In the genomic region with DNA sequence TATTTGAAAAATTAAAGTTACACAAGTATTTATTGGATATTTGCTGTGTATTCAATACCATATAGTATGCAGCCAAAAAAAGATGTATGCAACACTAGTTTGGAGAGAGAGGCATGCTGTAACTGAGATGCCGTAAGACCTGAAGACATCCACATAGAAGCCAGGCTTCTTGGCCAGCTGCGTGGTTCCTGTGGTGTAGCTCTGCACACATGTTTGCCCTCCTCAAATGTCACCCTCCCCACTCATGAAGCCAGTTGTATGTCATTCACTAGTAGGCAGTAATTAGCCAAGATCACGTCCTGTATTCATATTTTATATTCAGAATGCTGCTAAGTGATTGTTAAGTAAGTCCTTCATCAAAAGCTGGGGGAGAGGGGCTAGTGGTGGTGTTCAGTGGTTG, we compare ENCODE assay signal across 23 mouse cellular contexts. TPM values are rescaled to one million over a fixed set of nuclear protein-coding genes. Genes with fewer than 3 reads are reported as not detected.
A peak's percentile ranks its signal among the peaks of the same experiment; 100 is the strongest.
DNase-seq lines count a peak whose midpoint lies in the region; TF ChIP-seq lines count a peak whose summit lies in the region.
"Had no signal": no experiment of that assay in that cellular context is flagged by ENCODE, and none has a peak within 500 bp of the region (broad histone marks: within the 10 kb centered on the region; RNA-seq: fewer than 3 reads in every experiment).

No protein-coding gene starts in this region.

- TF ChIP-seq POLR2A in myocyte (IDR thresholded peaks at IDR 0.05; ENCODE audit: insufficient read length, low read depth), result no peak

- no peak overlapping the region for H3K4me2 ChIP-seq in myocyte (ENCODE audit: low read depth)
- H3K4me2 ChIP-seq: embryonic facial prominence, embryonic 12.5 days; forebrain, embryonic 13.5 days; forebrain, embryonic 15.5 days had no signal

- H3K27me3 ChIP-seq in myocyte (ENCODE audit: control insufficient read depth, insufficient read depth, insufficient read length), result no peaks in the 10 kb centered on the region
- H3K27me3 ChIP-seq: CH12.LX; embryonic facial prominence, embryonic 12.5 days; forebrain, embryonic 13.5 days; forebrain, embryonic 15.5 days; Patski had no signal

- no peak overlapping the region for H3ac ChIP-seq in myocyte (ENCODE audit: control insufficient read depth, insufficient read length)

- intact Hi-C loops in gastrocnemius, adult 2 months (cut with DNase I), result loop anchor here (5.0 kb wide), 1 partner anchor 46 kb away; no protein-coding TSS in a partner anchor

- peak overlapping the region; percentile 100; the same call in 1 of the 2 replicates for H3K27ac ChIP-seq in gastrocnemius, adult 2 months
- H3K27ac ChIP-seq: embryonic facial prominence, embryonic 10.5 days; embryonic facial prominence, embryonic 12.5 days; forebrain, embryonic 13.5 days; forebrain, embryonic 15.5 days had no signal

- H3K36me3 ChIP-seq in myocyte (ENCODE audit: control insufficient read depth, insufficient read depth), result no peaks in the 10 kb centered on the region
- H3K36me3 ChIP-seq: embryonic facial prominence, embryonic 12.5 days; forebrain, embryonic 15.5 days had no signal

- TF ChIP-seq CTCF in gastrocnemius, adult 2 months (IDR thresholded peaks at IDR 0.05), result no peak

- no peak overlapping the region for H3K4me3 ChIP-seq in gastrocnemius, adult 2 months
- no peak overlapping the region for H3K4me3 ChIP-seq in myocyte
- H3K4me3 ChIP-seq: embryonic facial prominence, embryonic 10.5 days; embryonic facial prominence, embryonic 12.5 days; forebrain, embryonic 13.5 days; forebrain, embryonic 15.5 days had no signal

- peaks cover 13% of the 10 kb centered on the region for H3K79me2 ChIP-seq in myocyte (ENCODE audit: control insufficient read depth, insufficient read depth)

- no peak for DNase-seq in gastrocnemius, adult 2 months
- no peak for DNase-seq in gastrocnemius, postnatal 25 days
- peak; percentile 13 for DNase-seq in testis, postnatal 10 days (ENCODE audit: low spot score)
- no peak for DNase-seq in testis, postnatal 14 days (ENCODE audit: low spot score)
- no peak for DNase-seq in spleen, postnatal 36 days (ENCODE audit: low spot score in 2 of 2)
- DNase-seq: adrenal gland, adult 8-10 months; adrenal gland, postnatal 14 days; adrenal gland, postnatal 36 days; B cell, adult 2 months; cerebellum, adult 11 months; cerebellum, adult 18-20 months; cerebellum, adult 8-10 months; cerebellum, adult 9-11 months; cerebellum, postnatal 14 days; cerebellum, postnatal 36 days; forebrain, postnatal 0 days had no signal

TF ChIP-seq in myocyte, 11 proteins besides CTCF, POLR2A, EP300 and RAD21:
- TF ChIP-seq SRF (IDR thresholded peaks at IDR 0.05; ENCODE audit: control insufficient read depth, insufficient read length, low read depth), result no peak
- no peak for TF ChIP-seq E2F4 (IDR thresholded peaks at IDR 0.05; ENCODE audit: insufficient read depth)
- no peak for TF ChIP-seq TCF12 (IDR thresholded peaks at IDR 0.05; ENCODE audit: insufficient read depth, poor library complexity, severe bottlenecking)
- TF ChIP-seq TCF3 (IDR thresholded peaks at IDR 0.05; ENCODE audit: insufficient read length, low read depth), result no peak
- no peak for TF ChIP-seq USF1 (IDR thresholded peaks at IDR 0.05; ENCODE audit: low read depth)
- TF ChIP-seq REST (IDR thresholded peaks at IDR 0.05; ENCODE audit: insufficient read depth, insufficient read length), result no peak
- TF ChIP-seq CEBPB (IDR thresholded peaks at IDR 0.05; ENCODE audit: insufficient read depth, poor library complexity, severe bottlenecking), result no peak
- no peak for TF ChIP-seq POLR2AphosphoS2 (IDR thresholded peaks at IDR 0.05; ENCODE audit: insufficient read length, low read depth)
- TF ChIP-seq MYOG (IDR thresholded peaks at IDR 0.05; ENCODE audit: control insufficient read depth in 1 of 3, insufficient read depth in 1 of 3, insufficient read length in 2 of 3, low read depth in 2 of 3), result peak in 1 of 3 experiments; percentile 57
- TF ChIP-seq MAX (IDR thresholded peaks at IDR 0.05; ENCODE audit: low read depth), result no peak
- TF ChIP-seq MYOD1 (IDR thresholded peaks at IDR 0.05; ENCODE audit: control insufficient read depth in 1 of 3, insufficient read length in 2 of 3, low read depth in 2 of 3), result peak in 2 of 3 experiments; percentile 32 to 45

RNA-seq across cellular contexts. Expression of a gene that starts 3.8 kb away (rescaled TPM):
- total RNA-seq in gastrocnemius, adult 2 months (2021), result 100 to 1,000 TPM; 135 to 140 TPM
- 100 to 1,000 TPM; 105 to 116 TPM for total RNA-seq in gastrocnemius, postnatal 25 days (2021)
- polyA plus RNA-seq in myocyte (2012; fragmentation: generic; extraction: Trizol), result 95.0 TPM

RNA-seq across cellular contexts. Expression of a gene that starts 22.5 kb away (rescaled TPM):
- total RNA-seq in gastrocnemius, adult 2 months (2021), result 10 to 100 TPM; 33.3 to 63.8 TPM
- total RNA-seq in gastrocnemius, postnatal 25 days (2021), result 10 to 100 TPM; 30.1 to 32.9 TPM
- polyA plus RNA-seq in myocyte (2012; fragmentation: generic; extraction: Trizol), result 67.2 TPM
